Mouse (Mus musculus) liver, embryonic 11.5 days (tissue): ENCODE measurements around the gene Tmem266. TPM values are rescaled to one million over a fixed set of nuclear protein-coding genes. Genes with fewer than 3 reads are reported as not detected.
A peak's percentile ranks its signal among the peaks of the same experiment; 100 is the strongest.

Source experiments
- ATAC-seq: fragments of 200-750 bp; cut with Nextera tagmentation; replicated peaks from 2 replicates; pipeline ENCODE4 v1.8.0; 2017; ENCODE audit warnings: moderate number of reproducible peaks, mild to moderate bottlenecking, moderate TSS enrichment, moderate library complexity; ENCODE audit not compliant: low FRiP score
- DNase-seq: peaks from one replicate; pipeline ENCODE4 v3.0.0-alpha.2; 2017; ENCODE audit warnings: low spot score
- H3K27ac ChIP-seq: fragments of 300-500 bp; sonication (generic); 2 replicates; pipeline ENCODE4 v1.5.1; 2014; ENCODE audit warnings: mild to moderate bottlenecking, low read depth, low read length, control low read depth
- H3K27me3 ChIP-seq: fragments of 300-500 bp; sonication (generic); replicated peaks from 2 replicates; pipeline ENCODE4 v1.6.1; 2014; ENCODE audit warnings: low read length, mixed read lengths; ENCODE audit not compliant: control insufficient read depth, insufficient read depth
- H3K36me3 ChIP-seq: fragments of 300-500 bp; sonication (generic); 2 replicates; pipeline ENCODE4 v1.6.1; 2014; ENCODE audit warnings: mild to moderate bottlenecking, low read length, moderate library complexity, mixed read lengths; ENCODE audit not compliant: control insufficient read depth, insufficient read depth
- H3K4me1 ChIP-seq: fragments of 300-500 bp; sonication (generic); replicated peaks from 2 replicates; pipeline ENCODE4 v1.6.1; 2014; ENCODE audit warnings: low read length, mixed read lengths; ENCODE audit not compliant: control insufficient read depth, insufficient read depth
- H3K4me2 ChIP-seq: fragments of 300-500 bp; sonication (generic); 2 replicates; pipeline ENCODE4 v1.6.1; 2014; ENCODE audit warnings: mild to moderate bottlenecking, control low read depth, moderate library complexity
- H3K4me3 ChIP-seq: fragments of 300-500 bp; sonication (generic); 2 replicates; pipeline ENCODE4 v1.5.1; 2014; ENCODE audit warnings: low read depth, low read length, control low read depth
- H3K9ac ChIP-seq: fragments of 300-500 bp; sonication (generic); 2 replicates; pipeline ENCODE4 v1.6.1; 2014; ENCODE audit warnings: low read depth, low read length, control low read depth
- H3K9me3 ChIP-seq: fragments of 300-500 bp; sonication (generic); 2 replicates; pipeline ENCODE4 v1.6.1; 2016; ENCODE audit warnings: low read length, inconsistent platforms, mixed read lengths; ENCODE audit not compliant: control insufficient read depth
- WGBS: fragments of 180-500 bp; shearing (Covaris S2); extraction: QIAGEN DNeasy Blood & Tissue Kit; methylation state at CpG from one replicate; pipeline ENCODE4 v1.1.7; 2014; 5-methylcytosine and 5-hydroxymethylcytosine counted together
- polyA plus RNA-seq: library from polyadenylated mRNA; unstranded; fragments of >200 nt; fragmentation: Nextera tagmentation; extraction: Ambion mirVana; gene quantifications from 2 replicates; pipeline ENCODE4 v1.2.1, GENCODE M21; 2014

Tmem266 gene
- polyA plus RNA-seq, 1 experiment from 2014 or later, result not detected

- Histone ChIP-seq H3K36me3 (no peaks in the 10 kb centered on the region), H3K9ac (no peak overlapping the region), H3K27ac (no peak overlapping the region), H3K4me3 (no peak overlapping the region), H3K27me3 (no peaks in the 10 kb centered on the region), H3K4me1 (no peaks in the 10 kb centered on the region), H3K9me3 (no peaks in the 10 kb centered on the region), H3K4me2 (no peak overlapping the region)
- 68% methylated on average over 2 of the region's 2 CpGs for WGBS
- no peak for DNase-seq
- no peak for ATAC-seq
Measured at GRCm38 (mm10) chr9:55307066-55307465, 19.6 kb upstream of the Tmem266 start.

GRCm38 (mm10) chr9:55307557-55307956 is 19.2 kb upstream of the Tmem266 start:
- H3K27me3 ChIP-seq, result no peaks in the 10 kb centered on the region
- WGBS, result 42% methylated on average over 5 of the region's 5 CpGs
- ATAC-seq (no peak), DNase-seq (no peak)
- no peak overlapping the region for H3K9ac ChIP-seq
- no peak overlapping the region for H3K4me3 ChIP-seq
- no peaks in the 10 kb centered on the region for H3K4me1 ChIP-seq
- H3K27ac ChIP-seq, result no peak overlapping the region
- no peaks in the 10 kb centered on the region for H3K9me3 ChIP-seq
- H3K36me3 ChIP-seq, result no peaks in the 10 kb centered on the region
- H3K4me2 ChIP-seq, result no peak overlapping the region

- Histone ChIP-seq H3K9ac (no peak overlapping the region), H3K27ac (no peak overlapping the region), H3K4me1 (no peaks in the 10 kb centered on the region), H3K9me3 (no peaks in the 10 kb centered on the region), H3K4me2 (no peak overlapping the region), H3K27me3 (no peaks in the 10 kb centered on the region), H3K36me3 (no peaks in the 10 kb centered on the region), H3K4me3 (no peak overlapping the region)
- ATAC-seq, result no peak
- DNase-seq, result no peak
- 57% methylated on average over 5 of the region's 5 CpGs for WGBS
Measured at GRCm38 (mm10) chr9:55308455-55308854, 18.3 kb upstream of the Tmem266 start.

- H3K36me3 ChIP-seq, result no peaks in the 10 kb centered on the region
- H3K27ac ChIP-seq, result no peak overlapping the region
- H3K4me1 ChIP-seq, result no peaks in the 10 kb centered on the region
- H3K9ac ChIP-seq, result no peak overlapping the region
- H3K4me3 ChIP-seq, result no peak overlapping the region
- 9% methylated on average over 5 of the region's 5 CpGs for WGBS
- peak; percentile 50 for DNase-seq
- no peak overlapping the region for H3K4me2 ChIP-seq
- H3K27me3 ChIP-seq, result no peaks in the 10 kb centered on the region
- H3K9me3 ChIP-seq, result no peaks in the 10 kb centered on the region
- no peak for ATAC-seq
Measured at GRCm38 (mm10) chr9:55311560-55311959, 15.2 kb upstream of the Tmem266 start.

DNA sequence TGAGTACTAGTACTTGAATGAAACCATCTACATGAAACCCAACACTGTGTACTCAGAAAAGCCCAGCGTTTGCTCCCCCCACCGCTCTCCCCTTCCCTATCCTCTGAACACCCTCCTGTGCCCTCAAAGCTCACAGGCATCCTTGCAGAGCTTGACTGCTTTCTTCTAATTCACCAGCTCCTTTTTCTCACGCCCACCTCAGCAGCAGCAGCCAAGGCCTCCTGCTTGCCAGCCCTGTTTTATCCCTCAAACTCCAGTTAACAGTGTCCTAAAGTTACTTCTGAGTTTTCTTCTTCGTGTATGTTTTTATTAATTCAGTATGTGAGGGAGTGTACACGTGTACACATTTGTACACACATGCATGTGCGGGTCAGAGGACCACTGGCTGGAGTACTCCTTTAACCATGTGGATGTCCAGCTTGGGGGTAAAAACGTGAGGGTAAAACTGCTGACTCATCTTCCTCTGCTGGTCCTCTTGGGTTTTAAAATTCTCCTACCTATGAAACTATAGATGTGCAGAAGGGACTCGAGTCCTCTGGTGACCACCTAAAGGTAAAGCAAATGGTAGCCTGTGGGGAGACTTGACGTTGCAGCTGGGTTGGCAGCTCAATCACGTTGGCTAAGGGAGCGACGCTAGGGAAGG is 13.0 kb upstream of the Tmem266 start:
- ATAC-seq, result no peak
- 61% methylated on average over 12 of the region's 12 CpGs for WGBS

GRCm38 (mm10) chr9:55322641-55323040 is 4.1 kb upstream of the Tmem266 start:
- Histone ChIP-seq H3K9me3 (no peaks in the 10 kb centered on the region), H3K4me2 (no peak overlapping the region), H3K4me3 (no peak overlapping the region), H3K27me3 (peaks cover 47% of the 10 kb centered on the region), H3K36me3 (no peaks in the 10 kb centered on the region), H3K4me1 (no peaks in the 10 kb centered on the region; the same call in 1 of the 2 replicates), H3K9ac (no peak overlapping the region), H3K27ac (no peak overlapping the region)
- DNase-seq, result no peak
- no peak for ATAC-seq
- WGBS, result 65% methylated on average over 1 of the region's 1 CpGs

More for the DNA sequence above, 13.0 kb upstream of the Tmem266 start:
- Histone ChIP-seq H3K9me3 (no peaks in the 10 kb centered on the region), H3K36me3 (no peaks in the 10 kb centered on the region), H3K4me3 (no peak overlapping the region), H3K9ac (no peak overlapping the region), H3K4me2 (no peak overlapping the region), H3K27me3 (no peaks in the 10 kb centered on the region), H3K27ac (no peak overlapping the region), H3K4me1 (no peaks in the 10 kb centered on the region)
- DNase-seq, result no peak

GRCm38 (mm10) chr9:55324085-55324484 is 2.6 kb upstream of the Tmem266 start:
- H3K27me3 ChIP-seq, result peaks cover 61% of the 10 kb centered on the region
- no peak overlapping the region for H3K9ac ChIP-seq
- H3K4me3 ChIP-seq, result no peak overlapping the region
- no peak overlapping the region for H3K27ac ChIP-seq
- H3K4me2 ChIP-seq, result no peak overlapping the region
- no peaks in the 10 kb centered on the region for H3K9me3 ChIP-seq
- H3K36me3 ChIP-seq, result no peaks in the 10 kb centered on the region
- ATAC-seq (no peak), DNase-seq (no peak)
- no peaks in the 10 kb centered on the region; the same call in 1 of the 2 replicates for H3K4me1 ChIP-seq
- WGBS, result 53% methylated on average over 8 of the region's 8 CpGs

- DNase-seq (no peak), ATAC-seq (no peak)
- Histone ChIP-seq H3K4me1 (no peaks in the 10 kb centered on the region; the same call in 1 of the 2 replicates), H3K27me3 (peaks cover 66% of the 10 kb centered on the region), H3K9me3 (no peaks in the 10 kb centered on the region), H3K36me3 (no peaks in the 10 kb centered on the region), H3K27ac (no peak overlapping the region), H3K4me3 (no peak overlapping the region), H3K9ac (no peak overlapping the region), H3K4me2 (no peak overlapping the region)
- WGBS, result 57% methylated on average over 10 of the region's 10 CpGs
Measured at GRCm38 (mm10) chr9:55324516-55324915, 2.2 kb upstream of the Tmem266 start.

- H3K4me3 ChIP-seq, result no peak overlapping the region
- H3K27me3 ChIP-seq, result peaks cover 65% of the 10 kb centered on the region
- no peak for ATAC-seq
- H3K27ac ChIP-seq, result no peak overlapping the region
- no peak overlapping the region for H3K9ac ChIP-seq
- 26% methylated on average over 1 of the region's 1 CpGs for WGBS
- H3K9me3 ChIP-seq, result no peaks in the 10 kb centered on the region
- no peaks in the 10 kb centered on the region; the same call in 1 of the 2 replicates for H3K4me1 ChIP-seq
- H3K4me2 ChIP-seq, result no peak overlapping the region
- DNase-seq, result no peak
- H3K36me3 ChIP-seq, result no peaks in the 10 kb centered on the region
Measured at GRCm38 (mm10) chr9:55325061-55325460, 1.7 kb upstream of the Tmem266 start.
